Mouse (Mus musculus) stomach, postnatal 0 days (tissue): ENCODE measurements at regions not wholly inside any gene's neighbourhood (a gene's known extent, or its start where the extent isn't known, plus 50 kb on each side); places are given as distances from the start of the nearest gene placed in this dataset.

Source experiments
- CTCF ChIP-seq: IDR thresholded peaks from 2 replicates; pipeline ENCODE4 v1.5.1; 2016; ENCODE audit warnings: antibody characterized with exemption, low read depth, mild to moderate bottlenecking, moderate library complexity
- EP300 ChIP-seq: optimal IDR thresholded peaks from 2 replicates; pipeline ENCODE3; 2016; ENCODE audit warnings: antibody characterized with exemption

DNA sequence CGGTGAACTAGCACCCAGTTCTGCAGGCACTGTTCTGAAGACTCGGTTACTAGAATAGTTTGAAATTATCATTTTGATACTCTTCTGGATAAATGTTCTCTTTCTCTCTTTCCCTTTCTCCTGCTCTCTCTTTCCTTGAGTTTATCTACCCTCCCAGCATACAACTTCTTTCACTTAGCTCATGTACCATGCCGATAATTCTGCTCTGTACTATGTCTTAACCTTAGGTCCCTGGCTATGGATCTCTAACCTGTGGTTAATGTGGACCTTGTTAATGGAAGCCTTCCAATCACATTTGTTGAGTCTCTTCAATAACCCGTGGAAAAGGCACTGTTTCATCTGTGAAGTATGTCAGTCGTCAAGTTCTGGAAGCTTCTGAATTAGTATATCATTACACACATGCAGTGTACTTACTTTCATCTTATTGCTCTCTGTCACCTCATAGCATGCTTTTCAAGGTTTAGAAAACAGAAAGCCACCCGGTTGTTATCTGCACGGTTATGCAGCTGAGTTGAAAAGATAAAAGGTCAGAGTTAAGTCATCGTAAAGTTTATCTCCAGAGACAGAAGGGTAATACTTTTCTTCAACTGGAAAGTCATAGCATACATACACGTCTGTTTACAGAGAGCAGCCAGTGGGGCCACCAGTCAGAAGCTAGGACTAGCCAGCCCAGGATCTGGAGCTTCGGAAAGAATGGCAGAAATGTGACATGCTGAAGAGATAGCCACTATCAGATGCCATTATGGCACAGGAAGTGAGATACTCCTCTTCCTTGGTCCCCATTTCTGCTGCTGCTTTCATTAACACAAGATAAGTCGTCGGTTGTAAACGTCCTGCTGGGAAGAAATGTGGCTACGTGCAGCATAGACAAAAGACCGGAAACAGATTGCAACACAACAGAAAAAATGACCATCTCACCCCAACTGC is 157.6 kb upstream of the Rspo3 start:
- TF ChIP-seq CTCF: no peak
- TF ChIP-seq EP300: no peak
